Mouse (Mus musculus): Measurements from ENCODE around the gene Pah. TPM values are rescaled to one million over a fixed set of nuclear protein-coding genes. Genes with fewer than 3 reads are reported as not detected.

Pah gene
- polyA plus RNA-seq, 1 experiment from 2014 or later = not detected

DNA sequence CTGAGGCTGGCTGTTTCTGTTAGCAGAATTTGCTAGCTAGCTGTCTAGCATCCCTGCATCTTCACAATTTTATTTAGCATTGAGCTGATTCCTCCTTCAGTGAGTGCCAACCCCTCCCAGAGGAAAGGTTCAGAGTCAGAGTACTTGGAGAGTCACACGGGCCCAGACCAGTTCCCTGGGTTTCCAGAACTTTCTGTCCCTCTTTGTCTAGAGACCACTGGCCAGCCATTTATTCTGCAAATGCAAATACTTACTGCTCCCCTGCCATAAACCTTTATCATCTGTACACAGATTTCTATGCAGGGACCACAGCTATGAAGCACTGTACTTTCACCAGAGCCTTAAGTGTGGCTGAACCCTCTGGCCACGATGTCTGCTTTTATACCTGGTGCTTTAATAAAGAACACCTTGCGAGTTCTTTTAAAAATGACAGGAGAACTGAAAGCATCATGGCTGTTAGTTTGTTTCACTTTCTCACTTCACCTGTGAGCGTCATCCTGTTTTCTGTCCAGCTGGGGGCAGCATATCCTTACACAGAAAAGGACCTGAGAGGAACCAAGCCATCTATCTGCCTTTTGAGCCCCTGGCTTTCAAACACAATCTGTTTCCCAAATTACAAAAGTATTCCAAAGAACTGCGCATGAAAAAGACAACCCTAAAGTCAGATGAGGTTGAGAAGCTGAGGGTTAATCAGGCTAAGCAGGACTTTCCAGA lies 74.9 kb downstream of the Pah start:
- Histone ChIP-seq H3K4me2 (no peak overlapping the region), H3K4me1 (no peaks in the 10 kb centered on the region), H3K27me3 (no peaks in the 10 kb centered on the region), H3K27ac (no peak overlapping the region), H3K4me3 (no peak overlapping the region), H3K9ac (no peak overlapping the region), H3K9me3 (no peaks in the 10 kb centered on the region), H3K36me3 (no peaks in the 10 kb centered on the region)
- WGBS = 32% methylated on average over 5 of the region's 5 CpGs
- ATAC-seq (ENCODE audit: insufficient number of reproducible peaks, low FRiP score, low TSS enrichment, low read depth) = no peak

GRCm38 (mm10) chr10:87597075-87597677 lies 75.6 kb downstream of the Pah start:
- Histone ChIP-seq H3K27me3 (no peaks in the 10 kb centered on the region), H3K36me3 (no peaks in the 10 kb centered on the region), H3K27ac (no peak overlapping the region), H3K4me2 (no peak overlapping the region), H3K9me3 (no peaks in the 10 kb centered on the region), H3K4me1 (no peaks in the 10 kb centered on the region), H3K9ac (no peak overlapping the region), H3K4me3 (no peak overlapping the region)
- 39% methylated on average over 9 of the region's 9 CpGs for WGBS
- no peak for ATAC-seq (ENCODE audit: insufficient number of reproducible peaks, low FRiP score, low TSS enrichment, low read depth)

- no peak for ATAC-seq (ENCODE audit: insufficient number of reproducible peaks, low FRiP score, low TSS enrichment, low read depth)
- WGBS = 62% methylated on average over 1 of the region's 1 CpGs
Observed at GRCm38 (mm10) chr10:87602151-87602550, 80.6 kb downstream of the Pah start.

GRCm38 (mm10) chr10:87625196-87625595 lies 103.6 kb downstream of the Pah start:
- Histone ChIP-seq H3K27ac (no peak overlapping the region), H3K9ac (no peak overlapping the region), H3K4me3 (no peak overlapping the region), H3K27me3 (no peaks in the 10 kb centered on the region), H3K36me3 (no peaks in the 10 kb centered on the region), H3K9me3 (no peaks in the 10 kb centered on the region), H3K4me1 (no peaks in the 10 kb centered on the region), H3K4me2 (no peak overlapping the region)
- 87% methylated on average over 1 of the region's 1 CpGs for WGBS
- ATAC-seq (ENCODE audit: insufficient number of reproducible peaks, low FRiP score, low TSS enrichment, low read depth) = no peak

More at GRCm38 (mm10) chr10:87602151-87602550, 80.6 kb downstream of the Pah start:
- Histone ChIP-seq H3K4me1 (no peaks in the 10 kb centered on the region), H3K27ac (no peak overlapping the region), H3K4me3 (no peak overlapping the region), H3K4me2 (no peak overlapping the region), H3K27me3 (no peaks in the 10 kb centered on the region), H3K36me3 (no peaks in the 10 kb centered on the region), H3K9ac (no peak overlapping the region), H3K9me3 (no peaks in the 10 kb centered on the region)

Other genes starting within 250 kb of the Pah start
- gene Ascl1, start 28.1 kb upstream of the Pah start, polyA plus RNA-seq (2015; fragmentation: Nextera tagmentation; extraction: Ambion mirVana) = 0.19 and 0.36 TPM in 2 replicates